Mouse (Mus musculus) limb, embryonic 13.5 days (tissue): ENCODE results near the gene Ankrd22. TPM values are rescaled to one million over a fixed set of nuclear protein-coding genes. Genes with fewer than 3 reads are reported as not detected.

Experiments used
- ATAC-seq: fragments of 200-750 bp; cut with Nextera tagmentation; 2 replicates; pipeline ENCODE4 v1.8.0; 2017; ENCODE audit warnings: low read depth, moderate number of reproducible peaks, moderate TSS enrichment; ENCODE audit not compliant: low FRiP score
- H3K27ac ChIP-seq: fragments of 300-500 bp; sonication (generic); 2 replicates; pipeline ENCODE4 v1.5.1; 2015; ENCODE audit warnings: inconsistent platforms, mild to moderate bottlenecking, moderate library complexity
- H3K27me3 ChIP-seq: fragments of 300-500 bp; sonication (generic); 2 replicates; pipeline ENCODE4 v1.6.1; 2015; ENCODE audit warnings: mild to moderate bottlenecking, inconsistent platforms
- H3K36me3 ChIP-seq: fragments of 300-500 bp; sonication (generic); 2 replicates; pipeline ENCODE4 v1.6.1; 2015; ENCODE audit warnings: inconsistent platforms, mild to moderate bottlenecking, moderate library complexity
- H3K4me1 ChIP-seq: fragments of 300-500 bp; sonication (generic); 2 replicates; pipeline ENCODE4 v1.6.1; 2015; ENCODE audit warnings: inconsistent platforms
- H3K4me2 ChIP-seq: fragments of 300-500 bp; sonication (generic); replicated peaks from 2 replicates; pipeline ENCODE4 v1.6.1; 2015; ENCODE audit warnings: inconsistent platforms, mild to moderate bottlenecking, moderate library complexity
- H3K4me3 ChIP-seq: fragments of 300-500 bp; sonication (generic); 2 replicates; pipeline ENCODE4 v1.5.1; 2015; ENCODE audit warnings: moderate library complexity, mild to moderate bottlenecking, inconsistent platforms
- H3K9ac ChIP-seq: fragments of 300-500 bp; sonication (generic); 2 replicates; pipeline ENCODE4 v1.6.1; 2015; ENCODE audit warnings: mild to moderate bottlenecking, inconsistent platforms
- H3K9me3 ChIP-seq: fragments of 300-500 bp; sonication (generic); 2 replicates; pipeline ENCODE4 v1.6.1; 2016; ENCODE audit warnings: inconsistent platforms
- WGBS: fragments of 180-500 bp; shearing (Covaris S2); methylation state at CpG from one replicate; pipeline ENCODE4 v1.1.7; 2015; 5-methylcytosine and 5-hydroxymethylcytosine counted together
- polyA plus RNA-seq: library from polyadenylated mRNA; unstranded; fragments of >200 nt; fragmentation: Nextera tagmentation; extraction: Ambion mirVana; gene quantifications from 2 replicates; pipeline ENCODE4 v1.2.1, GENCODE M21; 2015

Gene Ankrd22
- polyA plus RNA-seq, 1 experiment from 2014 or later = 2.2 TPM

DNA sequence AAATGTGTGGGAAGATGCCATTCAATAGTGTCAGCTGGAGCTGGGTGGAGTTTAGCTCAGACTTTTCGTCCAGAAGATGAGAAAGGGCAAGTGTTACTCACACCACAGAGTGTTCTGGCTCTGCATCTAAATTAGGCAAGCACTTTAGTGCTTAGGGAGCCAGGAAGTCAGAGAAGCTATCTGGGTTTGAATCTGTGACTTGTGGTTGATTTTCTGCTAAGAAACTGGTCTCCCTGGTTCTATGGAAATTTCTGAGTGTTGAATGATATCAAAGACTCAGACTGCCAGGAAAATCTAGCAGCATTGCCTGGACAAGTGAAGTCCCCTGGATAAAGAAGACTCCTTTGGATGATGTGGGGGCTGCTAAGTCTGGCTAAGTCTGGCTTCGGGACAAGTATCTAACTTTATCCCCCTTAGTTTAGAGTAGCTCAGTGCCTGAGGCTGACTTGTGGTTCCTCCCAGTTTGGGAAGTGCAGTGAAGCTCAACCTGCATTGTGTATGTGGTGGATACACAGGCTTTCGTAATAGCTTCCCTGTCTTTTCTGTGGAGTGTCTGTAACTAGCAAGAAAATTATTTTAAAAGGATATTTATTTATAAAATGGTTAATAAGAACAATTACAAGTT, 45.6 kb downstream of the Ankrd22 start:
- ATAC-seq = no peak
- 0 out of 2 replicates have a peak, but pooled peaks cover 3% of the 10 kb centered on the region for H3K4me1 ChIP-seq

DNA sequence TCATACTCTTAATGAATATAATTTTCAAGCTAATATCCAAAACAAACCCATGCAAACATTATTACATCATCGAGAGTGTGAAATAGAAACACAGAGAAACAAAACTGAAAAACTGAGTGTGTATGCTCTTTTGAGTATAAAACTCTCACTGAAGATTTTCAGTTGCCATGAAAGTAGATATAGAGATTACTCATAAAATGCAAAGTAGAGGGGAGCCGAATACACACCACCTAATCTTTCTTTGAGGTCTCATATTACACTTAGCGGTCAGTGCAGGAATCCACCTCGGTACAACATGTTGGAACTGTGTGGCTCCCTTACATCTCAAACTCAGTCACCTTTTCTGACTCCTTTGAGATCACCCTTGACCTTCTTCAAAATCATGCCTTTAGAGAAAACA, 46.2 kb downstream of the Ankrd22 start:
- no peaks in the 10 kb centered on the region for H3K9me3 ChIP-seq
- no peak overlapping the region for H3K4me3 ChIP-seq
- no peak for ATAC-seq
- H3K36me3 ChIP-seq = no peaks in the 10 kb centered on the region
- H3K4me2 ChIP-seq = no peak overlapping the region
- no peaks in the 10 kb centered on the region for H3K27me3 ChIP-seq
- H3K4me1 ChIP-seq = 0 out of 2 replicates have a peak, but pooled peaks cover 3% of the 10 kb centered on the region
- WGBS = 57% methylated on average over 4 of the region's 4 CpGs
- H3K27ac ChIP-seq = no peak overlapping the region
- H3K9ac ChIP-seq = no peak overlapping the region

More for the DNA sequence above, 45.6 kb downstream of the Ankrd22 start:
- 63% methylated on average over 3 of the region's 3 CpGs for WGBS
- Histone ChIP-seq H3K4me3 (no peak overlapping the region), H3K27me3 (no peaks in the 10 kb centered on the region), H3K4me2 (no peak overlapping the region), H3K9ac (no peak overlapping the region), H3K27ac (no peak overlapping the region), H3K36me3 (no peaks in the 10 kb centered on the region), H3K9me3 (no peaks in the 10 kb centered on the region)

DNA sequence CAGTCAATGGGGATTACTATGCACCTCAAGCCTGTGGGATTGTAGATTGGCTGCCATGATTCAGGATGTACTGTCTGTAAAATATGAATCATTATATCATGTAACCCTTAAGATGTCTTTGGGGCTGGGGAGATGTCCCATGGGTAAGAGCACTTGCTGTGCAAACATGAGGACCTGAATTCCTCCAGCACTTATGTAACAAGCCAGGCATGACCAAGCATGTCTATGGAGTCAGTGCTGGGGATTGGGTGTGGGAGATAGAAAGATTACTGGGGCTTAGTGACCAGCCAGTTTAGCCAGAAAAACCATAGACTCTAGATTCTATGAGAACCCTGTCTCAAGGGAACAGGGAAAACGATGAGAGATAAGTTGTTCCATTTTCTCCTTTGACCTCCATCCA, 46.8 kb downstream of the Ankrd22 start:
- Histone ChIP-seq H3K36me3 (no peaks in the 10 kb centered on the region), H3K27ac (no peak overlapping the region), H3K4me1 (0 out of 2 replicates have a peak, but pooled peaks cover 3% of the 10 kb centered on the region), H3K4me2 (no peak overlapping the region), H3K9me3 (no peaks in the 10 kb centered on the region), H3K9ac (no peak overlapping the region), H3K4me3 (no peak overlapping the region), H3K27me3 (no peaks in the 10 kb centered on the region)
- WGBS = 96% methylated on average over 1 of the region's 1 CpGs
- ATAC-seq = no peak

DNA sequence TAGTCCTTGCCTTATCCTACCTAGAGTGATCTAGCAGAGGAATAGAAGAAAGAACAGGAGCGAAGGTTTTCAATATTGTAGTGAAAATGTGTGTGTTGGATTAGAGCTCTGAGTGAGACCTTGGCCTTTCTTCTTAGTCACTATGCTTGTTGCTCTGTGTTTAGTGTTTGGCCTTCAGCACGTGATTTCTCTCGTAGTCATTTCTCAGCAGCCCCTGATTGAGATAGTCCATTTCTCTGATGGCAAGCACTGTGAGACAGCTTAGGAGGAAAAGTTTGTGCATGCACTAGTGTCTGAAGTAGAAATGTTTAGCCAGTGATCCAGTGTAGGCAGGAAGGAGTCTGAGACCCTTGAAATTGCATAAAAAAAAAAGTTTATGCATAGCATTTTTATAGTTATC, 61.0 kb downstream of the Ankrd22 start:
- Histone ChIP-seq H3K4me3 (no peak overlapping the region), H3K27ac (no peak overlapping the region), H3K4me1 (no peaks in the 10 kb centered on the region), H3K9me3 (no peaks in the 10 kb centered on the region), H3K36me3 (no peaks in the 10 kb centered on the region), H3K9ac (no peak overlapping the region), H3K4me2 (no peak overlapping the region), H3K27me3 (no peaks in the 10 kb centered on the region)
- 86% methylated on average over 3 of the region's 3 CpGs for WGBS
- ATAC-seq = no peak

DNA sequence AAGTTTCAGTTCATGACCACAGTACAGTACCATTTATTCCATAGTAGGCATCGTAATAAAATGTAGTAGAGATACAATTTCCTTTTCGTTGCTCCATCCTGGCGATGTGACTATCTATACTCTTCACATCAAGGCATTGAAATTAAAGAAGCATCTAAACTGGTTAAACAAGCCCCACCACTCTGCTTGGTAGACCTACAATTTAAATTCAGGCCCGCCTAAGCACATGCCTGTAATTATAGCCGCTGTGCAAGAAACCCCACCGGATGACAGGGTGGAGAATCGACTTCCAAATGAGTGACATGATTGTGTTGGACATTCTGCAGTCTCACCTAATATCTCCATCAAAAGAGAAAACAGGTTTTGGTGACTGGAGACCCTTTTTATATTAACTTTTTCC, 64.0 kb downstream of the Ankrd22 start:
- Histone ChIP-seq H3K4me3 (no peak overlapping the region), H3K36me3 (no peaks in the 10 kb centered on the region), H3K9ac (no peak overlapping the region), H3K9me3 (no peaks in the 10 kb centered on the region), H3K4me2 (no peak overlapping the region), H3K27me3 (no peaks in the 10 kb centered on the region), H3K27ac (no peak overlapping the region), H3K4me1 (no peaks in the 10 kb centered on the region)
- 83% methylated on average over 7 of the region's 7 CpGs for WGBS
- ATAC-seq = no peak

DNA sequence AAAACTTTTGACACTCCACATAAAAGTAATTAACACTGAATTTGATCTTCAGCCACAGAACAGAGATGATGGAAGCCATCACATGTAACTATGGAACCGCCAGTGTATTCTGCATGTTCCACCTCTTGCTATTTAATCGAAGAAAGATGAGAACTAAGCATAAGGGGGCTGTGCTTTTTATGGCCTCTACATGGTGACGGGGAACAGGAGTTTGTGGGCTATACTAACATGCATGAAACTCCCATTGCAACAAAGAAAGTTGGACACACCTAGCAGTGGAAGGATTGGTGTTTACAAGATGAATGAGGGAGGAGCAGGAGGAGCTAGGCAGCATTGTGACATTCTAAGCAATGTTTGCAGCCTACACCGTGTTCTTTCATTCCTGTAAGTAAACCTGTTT, 65.2 kb downstream of the Ankrd22 start, which contains the start of gene Lipm:
Lipm (plus strand) TSS at position 301 of the 400 bp plus-strand sequence.
- H3K4me1 ChIP-seq = no peaks in the 10 kb centered on the region
- H3K4me3 ChIP-seq = no peak within 1 kb of the TSS
- no peaks in the 10 kb centered on the region for H3K36me3 ChIP-seq
- ATAC-seq = no peak
- no peaks in the 10 kb centered on the region for H3K9me3 ChIP-seq
- H3K27ac ChIP-seq = no peak within 1 kb of the TSS
- no peaks in the 10 kb centered on the region for H3K27me3 ChIP-seq
- H3K4me2 ChIP-seq = no peak within 1 kb of the TSS
- H3K9ac ChIP-seq = no peak within 1 kb of the TSS
- WGBS = 69% methylated on average over 4 of the region's 4 CpGs

DNA sequence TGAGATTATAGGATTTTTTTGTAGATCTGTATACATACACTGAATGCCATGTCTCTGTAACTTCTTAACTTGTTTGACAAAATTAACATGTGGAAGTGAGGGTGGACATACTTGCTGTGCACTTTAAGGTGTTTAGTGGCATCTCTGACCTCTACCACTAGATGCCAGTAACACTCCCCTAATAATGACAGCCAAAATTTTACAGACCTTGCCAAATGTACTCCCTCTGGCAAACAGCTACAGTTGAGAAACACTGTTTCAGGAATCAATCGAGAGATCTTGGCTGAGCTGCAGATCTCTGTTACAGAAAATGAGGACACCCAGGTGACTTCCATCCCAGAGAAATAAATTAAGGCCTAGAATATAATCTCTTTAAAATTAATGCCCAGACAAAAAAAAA, 69.6 kb downstream of the Ankrd22 start:
- 34% methylated on average over 1 of the region's 1 CpGs for WGBS
- Histone ChIP-seq H3K4me3 (no peak overlapping the region), H3K27ac (no peak overlapping the region), H3K4me2 (no peak overlapping the region), H3K36me3 (no peaks in the 10 kb centered on the region), H3K4me1 (no peaks in the 10 kb centered on the region), H3K9ac (no peak overlapping the region), H3K27me3 (no peaks in the 10 kb centered on the region), H3K9me3 (no peaks in the 10 kb centered on the region)
- no peak for ATAC-seq

DNA sequence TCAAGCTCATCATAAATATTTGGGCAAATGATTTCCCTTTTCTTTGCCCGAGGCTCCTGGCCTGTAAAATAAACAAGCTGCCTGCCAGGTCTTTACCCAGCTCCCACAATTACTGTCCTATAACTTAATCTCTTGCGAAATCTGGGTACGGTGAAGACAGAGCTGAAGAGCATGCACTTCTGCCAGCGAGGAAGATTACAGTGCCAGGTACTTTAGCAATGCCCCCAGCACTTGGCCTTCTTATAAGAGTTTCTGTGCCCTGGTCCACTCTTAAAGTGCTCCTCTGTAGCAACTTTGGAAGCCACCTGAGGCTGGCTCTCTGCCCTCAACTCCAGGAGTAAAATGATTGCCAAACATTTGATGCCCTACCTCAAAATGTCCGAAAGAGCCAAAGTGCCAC, 70.5 kb downstream of the Ankrd22 start:
- no peak overlapping the region for H3K4me2 ChIP-seq
- WGBS = 76% methylated on average over 5 of the region's 5 CpGs
- no peaks in the 10 kb centered on the region for H3K36me3 ChIP-seq
- no peak overlapping the region for H3K27ac ChIP-seq
- no peak overlapping the region for H3K9ac ChIP-seq
- H3K4me3 ChIP-seq = no peak overlapping the region
- ATAC-seq = no peak
- H3K9me3 ChIP-seq = no peaks in the 10 kb centered on the region
- H3K27me3 ChIP-seq = no peaks in the 10 kb centered on the region
- H3K4me1 ChIP-seq = no peaks in the 10 kb centered on the region

DNA sequence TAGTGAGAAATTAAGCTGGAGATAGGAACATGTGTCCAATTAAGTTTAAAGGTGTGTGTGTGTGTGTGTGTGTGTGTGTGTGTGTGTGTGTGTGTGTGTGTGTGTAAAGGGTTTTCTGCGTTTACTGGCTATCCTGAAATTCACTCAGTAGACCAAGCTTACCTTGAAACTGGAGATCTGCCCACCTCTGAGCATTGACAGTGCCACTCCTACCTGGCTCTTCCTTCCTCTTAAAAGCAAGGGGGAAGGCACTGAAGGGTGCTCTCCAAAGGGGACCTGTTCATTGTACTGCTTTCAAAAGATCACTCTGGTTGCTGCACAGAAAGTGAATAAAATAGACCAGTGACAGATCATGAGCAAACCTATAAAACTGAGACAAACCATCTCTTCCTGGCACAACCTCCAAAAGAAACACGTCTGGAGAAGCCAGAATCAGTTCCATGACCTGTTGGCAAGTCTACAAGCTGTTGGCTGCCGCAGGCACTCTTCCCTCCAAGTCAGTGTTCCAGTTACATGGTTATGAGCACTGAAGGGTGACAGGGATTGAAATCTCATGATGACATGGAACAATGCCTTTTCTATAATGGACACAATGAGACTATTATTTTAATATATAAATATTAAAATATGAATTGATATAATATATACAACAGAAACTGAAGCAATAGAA, 76.7 kb downstream of the Ankrd22 start:
- Histone ChIP-seq H3K36me3 (no peaks in the 10 kb centered on the region), H3K27me3 (no peaks in the 10 kb centered on the region), H3K4me3 (no peak overlapping the region), H3K9ac (no peak overlapping the region), H3K27ac (no peak overlapping the region), H3K9me3 (no peaks in the 10 kb centered on the region), H3K4me2 (no peak overlapping the region), H3K4me1 (no peaks in the 10 kb centered on the region)
- no peak for ATAC-seq
- 70% methylated on average over 3 of the region's 3 CpGs for WGBS

DNA sequence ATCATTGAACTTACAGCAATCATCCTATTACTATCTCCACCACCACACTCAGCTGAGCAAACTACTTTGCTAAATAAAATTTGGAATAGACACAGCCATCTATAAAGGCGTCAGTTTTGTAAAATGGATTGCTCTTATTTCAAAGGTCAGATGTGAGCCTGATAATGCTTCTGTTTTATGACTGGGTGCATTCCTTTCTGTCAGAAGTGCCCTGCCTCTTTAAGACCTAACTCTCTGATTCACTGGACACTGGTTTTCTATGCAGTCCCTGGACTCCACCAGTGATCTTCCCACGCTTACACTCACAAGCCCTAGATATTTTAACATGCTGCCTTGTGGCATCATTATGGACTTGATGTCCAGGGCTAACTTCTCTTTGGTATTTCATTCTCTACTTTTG, 87.7 kb downstream of the Ankrd22 start:
- Histone ChIP-seq H3K4me2 (no peak overlapping the region), H3K4me3 (no peak overlapping the region), H3K36me3 (no peaks in the 10 kb centered on the region), H3K27me3 (no peaks in the 10 kb centered on the region), H3K9me3 (no peaks in the 10 kb centered on the region), H3K4me1 (no peaks in the 10 kb centered on the region), H3K27ac (no peak overlapping the region), H3K9ac (no peak overlapping the region)
- ATAC-seq = no peak
- WGBS = 76% methylated on average over 2 of the region's 2 CpGs

DNA sequence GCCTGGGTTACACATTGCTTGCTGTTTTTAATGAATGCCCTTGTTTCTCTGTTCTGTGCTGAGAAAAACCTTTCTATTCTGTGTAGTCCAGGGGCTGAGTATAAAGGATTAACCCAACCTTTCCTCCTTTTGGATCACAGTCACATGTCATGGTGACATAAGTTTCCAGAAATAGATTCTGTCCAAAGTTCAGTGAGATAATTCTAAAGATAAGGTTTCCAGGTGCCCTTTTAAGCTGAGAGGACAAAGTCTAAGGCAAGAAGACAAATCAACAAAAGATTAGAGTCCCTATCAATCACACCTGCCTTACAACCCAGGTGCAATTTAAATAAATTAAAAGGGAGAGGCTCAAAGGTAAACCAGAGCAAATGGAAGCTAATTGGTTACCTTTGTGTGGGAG, 91.6 kb downstream of the Ankrd22 start:
- no peaks in the 10 kb centered on the region for H3K27me3 ChIP-seq
- ATAC-seq = no peak
- H3K9me3 ChIP-seq = no peaks in the 10 kb centered on the region

More for the DNA sequence above, 91.6 kb downstream of the Ankrd22 start:
- Histone ChIP-seq H3K27ac (no peak overlapping the region), H3K4me2 (no peak overlapping the region), H3K4me3 (no peak overlapping the region), H3K36me3 (no peaks in the 10 kb centered on the region), H3K4me1 (no peaks in the 10 kb centered on the region), H3K9ac (no peak overlapping the region)
